Mouse (Mus musculus) cerebellum, adult 2 months (tissue): Measurements from ENCODE around the gene Rps6kl1. TPM values are rescaled to one million over a fixed set of nuclear protein-coding genes. Genes with fewer than 3 reads are reported as not detected.

ENCODE experiments used
- DNase-seq, 2 experiments: peaks; one replicate each; pipeline ENCODE4 v3.0.0; 2021
- H3K27ac ChIP-seq: fragments of 200-500 bp; 2 replicates; pipeline ENCODE4 v1.5.1; 2012; ENCODE audit warnings: low read length, control low read depth, inconsistent platforms; ENCODE audit not compliant: insufficient read depth
- H3K27me3 ChIP-seq: fragments of 200-500 bp; 2 replicates; pipeline ENCODE4 v1.6.1; 2012; ENCODE audit warnings: inconsistent platforms, mild to moderate bottlenecking, low read length, moderate library complexity; ENCODE audit not compliant: control insufficient read depth, insufficient read depth
- H3K4me1 ChIP-seq: fragments of 200-500 bp; 2 replicates; pipeline ENCODE4 v1.6.1; 2011; ENCODE audit warnings: low read length; ENCODE audit not compliant: control insufficient read depth, insufficient read depth
- H3K4me3 ChIP-seq: fragments of 200-500 bp; replicated peaks from 2 replicates; pipeline ENCODE3; 2011; ENCODE audit warnings: mild to moderate bottlenecking, low read depth, low read length, control low read depth; ENCODE audit not compliant: insufficient read depth
- CTCF ChIP-seq: fragments of 200-500 bp; IDR thresholded peaks from 2 replicates; pipeline ENCODE4 v1.5.1; 2011; ENCODE audit warnings: low read depth, mild to moderate bottlenecking, control low read depth, low read length, moderate library complexity, borderline replicate concordance; ENCODE audit not compliant: insufficient read depth
- POLR2A ChIP-seq: fragments of 200-500 bp; IDR thresholded peaks from 2 replicates; pipeline ENCODE4 v1.6.1; 2011; ENCODE audit warnings: low read length, control low read depth, borderline replicate concordance; ENCODE audit not compliant: insufficient read depth
- WGBS: fragments of 180-500 bp; shearing (Covaris S2); methylation state at CpG from one replicate; pipeline ENCODE4 v1.1.7; 2018; 5-methylcytosine and 5-hydroxymethylcytosine counted together
- polyA plus RNA-seq: library from polyadenylated mRNA; depleted of rRNA; stranded (reverse); fragments of >200 nt; gene quantifications from 2 replicates; pipeline ENCODE4 v1.2.3, GENCODE M21; 2012

Gene Rps6kl1
- polyA plus RNA-seq, 1 experiment, result 35.2 TPM

DNA sequence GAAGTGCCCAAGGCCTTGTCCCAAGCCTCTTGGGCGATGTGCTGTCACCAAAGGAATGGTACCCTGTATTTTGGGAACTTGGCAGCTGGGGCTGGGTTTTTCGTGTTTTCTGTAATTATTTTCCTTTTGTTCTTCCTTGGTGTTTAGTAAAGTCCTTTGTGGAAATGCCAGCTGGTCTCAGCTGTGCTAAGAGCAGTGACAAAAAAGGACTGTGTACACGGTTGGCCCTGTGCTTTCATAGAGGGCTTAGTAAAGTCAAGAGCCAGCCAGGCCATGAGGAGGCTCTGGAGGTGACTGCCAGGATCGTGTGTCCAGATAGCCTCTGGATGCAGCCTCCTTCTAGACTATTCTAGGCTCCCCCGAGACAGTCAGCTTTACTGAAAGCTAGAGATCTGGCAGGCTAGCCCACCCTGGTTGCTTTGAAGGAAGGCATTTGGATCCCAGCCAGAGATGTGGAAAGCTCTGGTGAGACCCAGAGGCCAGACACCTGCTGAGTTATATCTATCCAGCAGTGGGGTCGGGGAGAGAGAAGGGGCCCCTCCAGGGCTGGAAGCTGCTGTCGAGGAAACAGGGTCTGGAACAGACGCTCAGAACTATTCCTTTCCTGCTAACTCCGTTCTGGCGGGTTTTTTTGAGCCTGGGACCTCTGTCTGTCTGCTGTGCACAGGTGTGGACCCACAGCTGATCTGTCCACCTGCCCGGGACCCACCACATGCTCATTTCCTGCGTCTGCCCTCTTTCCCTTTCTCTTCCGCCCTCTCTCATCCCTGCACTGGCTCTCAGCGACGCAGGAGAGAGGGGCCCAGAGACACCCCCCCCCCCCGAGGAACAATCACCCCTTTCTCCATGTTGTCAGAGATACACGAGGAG lies 30.6 kb upstream of the Rps6kl1 start:
- Histone ChIP-seq H3K27me3 (no peaks in the 10 kb centered on the region), H3K27ac (no peak overlapping the region), H3K4me3 (no peak overlapping the region), H3K4me1 (peaks cover 2% of the 10 kb centered on the region; the same call in 1 of the 2 replicates)
- TF ChIP-seq POLR2A, result no peak
- no peak for TF ChIP-seq CTCF
- no peak for DNase-seq
- WGBS, result 23% methylated on average over 16 of the region's 17 CpGs

DNA sequence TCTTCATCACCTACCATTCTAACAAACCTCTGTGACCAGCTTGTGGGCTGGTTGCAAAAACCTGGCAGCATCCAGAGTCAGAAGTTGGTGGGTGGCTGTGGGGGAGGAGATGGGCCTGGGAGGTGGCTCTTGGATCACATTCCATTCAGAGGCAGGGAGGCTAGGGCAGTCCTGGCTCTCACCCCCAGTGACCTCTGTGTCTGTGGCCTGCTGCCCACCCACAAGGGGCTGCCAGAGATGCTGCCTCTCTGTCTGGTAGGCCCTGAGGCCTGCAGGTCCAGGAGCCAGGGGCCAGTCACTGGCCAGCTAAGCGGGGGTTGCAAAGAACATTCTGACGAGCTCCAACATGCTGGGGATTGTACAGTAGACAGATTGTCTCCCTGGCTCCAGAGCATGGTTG lies 27.2 kb upstream of the Rps6kl1 start:
- WGBS, result 81% methylated on average over 2 of the region's 2 CpGs
- DNase-seq, result no peak
- Histone ChIP-seq H3K27ac (no peak overlapping the region), H3K4me1 (peaks cover 15% of the 10 kb centered on the region), H3K4me3 (no peak overlapping the region), H3K27me3 (no peaks in the 10 kb centered on the region)
- no peak for TF ChIP-seq CTCF
- TF ChIP-seq POLR2A, result no peak

DNA sequence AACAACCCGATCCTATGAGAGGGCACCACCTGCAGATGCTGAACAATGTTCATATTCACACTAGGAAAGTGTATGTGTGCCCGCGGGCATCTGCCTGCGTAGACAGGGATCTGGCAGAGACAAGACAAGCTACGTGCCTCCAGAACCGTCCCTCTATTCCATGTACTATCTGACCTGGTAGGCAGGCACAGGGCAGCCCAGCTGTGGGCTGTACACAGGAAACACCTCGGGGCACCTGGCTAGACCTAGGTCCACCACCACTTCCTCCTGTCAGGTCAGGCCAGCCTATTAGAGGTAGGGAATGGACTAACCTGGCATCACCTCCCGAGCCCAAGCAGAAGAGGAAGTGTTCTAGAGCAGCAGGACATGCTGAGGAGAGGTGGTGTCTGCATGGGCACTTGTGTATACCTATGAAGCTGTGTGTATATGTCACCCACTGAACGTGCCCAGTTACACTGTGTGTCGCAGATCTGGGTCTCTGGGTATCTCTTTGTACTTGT lies 26.7 kb upstream of the Rps6kl1 start, which contains the start of gene Pgf:
Gene Pgf, minus strand, starts transcription at position 51 of the 500 bp plus-strand sequence.
- no peak for TF ChIP-seq POLR2A
- TF ChIP-seq CTCF, result no peak
- H3K27me3 ChIP-seq, result no peaks in the 10 kb centered on the region
- peak within 1 kb of the TSS; percentile 45 for H3K4me3 ChIP-seq
- WGBS, result 61% methylated on average over 10 of the region's 10 CpGs
- peaks cover 15% of the 10 kb centered on the region for H3K4me1 ChIP-seq
- no peak within 1 kb of the TSS for H3K27ac ChIP-seq
- no peak for DNase-seq

DNA sequence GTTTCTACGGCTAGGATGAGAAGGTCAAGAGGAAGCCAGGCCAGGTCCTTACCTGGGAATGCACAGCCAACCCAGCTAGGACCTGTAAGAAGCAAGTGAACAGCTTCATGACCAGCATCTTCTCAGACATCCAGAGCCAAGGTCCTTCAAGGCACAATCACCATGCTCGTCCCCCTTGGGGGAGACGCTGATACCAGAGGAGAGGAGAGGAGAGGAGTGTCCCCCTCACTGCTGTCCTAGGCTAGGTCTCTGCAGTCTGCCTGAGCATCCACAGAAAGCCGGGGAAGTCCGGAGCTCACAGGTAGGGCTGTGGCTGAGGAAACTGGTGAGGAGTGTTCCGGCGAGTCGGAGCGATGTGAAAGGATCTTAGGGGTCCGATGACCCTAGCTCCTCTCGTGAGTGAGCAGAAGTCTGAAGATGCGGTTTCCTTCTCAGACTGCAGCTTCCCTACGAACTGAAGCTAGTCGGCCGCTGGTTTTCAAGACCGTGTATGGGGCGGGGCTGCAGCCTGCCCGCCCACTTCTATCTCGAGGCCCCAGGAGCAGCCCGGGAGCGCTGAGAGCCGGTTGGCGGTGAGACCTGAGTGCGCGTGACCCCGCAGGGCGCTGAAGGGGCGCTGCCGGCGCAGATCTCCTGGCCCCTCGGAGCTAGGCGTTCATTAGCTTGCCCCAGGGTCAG lies 25.9 kb upstream of the Rps6kl1 start:
- TF ChIP-seq POLR2A (no peak), CTCF (no peak)
- Histone ChIP-seq H3K27me3 (no peaks in the 10 kb centered on the region), H3K4me1 (peaks cover 15% of the 10 kb centered on the region), H3K4me3 (peak overlapping the region; percentile 45), H3K27ac (no peak overlapping the region)
- DNase-seq, result no peak
- WGBS, result 12% methylated on average over 32 of the region's 32 CpGs

DNA sequence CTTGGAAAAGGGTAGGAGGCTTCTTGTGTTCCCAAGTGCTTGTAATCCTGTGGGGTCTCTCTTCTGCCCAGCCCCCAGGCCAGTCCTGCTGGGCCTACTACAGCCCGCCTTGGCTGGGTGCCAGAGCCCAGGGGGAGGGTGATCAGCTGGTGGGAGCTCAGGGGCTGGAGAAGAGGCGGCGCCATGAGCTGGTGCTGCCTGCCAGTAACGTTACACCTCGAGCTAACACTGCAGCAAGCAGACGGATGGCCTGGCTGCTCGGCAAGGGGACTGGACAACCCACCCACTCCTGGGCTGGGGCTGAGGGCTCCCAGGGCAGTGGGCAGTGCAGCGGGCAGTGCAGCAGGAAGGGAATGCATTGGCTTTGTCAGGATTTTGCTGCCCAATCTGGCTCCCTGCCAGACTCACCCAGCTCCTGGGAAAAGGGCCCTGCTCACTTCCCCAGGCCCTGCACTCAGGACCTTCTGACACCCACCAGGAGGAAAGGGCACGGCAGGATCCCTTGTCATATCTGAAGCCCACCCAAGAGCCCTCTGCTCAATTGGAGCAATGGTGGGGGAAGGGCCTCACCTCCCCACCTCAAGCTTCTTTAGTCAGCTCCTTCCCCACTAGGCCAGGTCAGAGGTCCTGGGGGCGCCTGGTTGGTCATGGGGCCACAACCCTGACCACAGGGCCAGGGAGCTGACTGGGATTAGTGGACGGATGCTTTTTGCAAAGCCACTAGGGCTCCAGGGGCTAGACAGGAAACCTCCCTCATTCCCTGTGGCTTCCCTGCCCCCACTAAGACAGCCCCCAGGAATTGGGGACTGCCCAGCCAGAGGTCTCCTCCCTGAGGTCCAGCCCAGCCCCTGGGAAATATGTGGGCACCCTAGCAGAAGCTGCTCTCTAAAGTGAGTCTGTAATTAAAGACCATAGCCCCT lies 25.1 kb upstream of the Rps6kl1 start:
- 51% methylated on average over 11 of the region's 11 CpGs for WGBS
- DNase-seq, result no peak
- H3K4me1 ChIP-seq, result peaks cover 15% of the 10 kb centered on the region
- no peaks in the 10 kb centered on the region for H3K27me3 ChIP-seq
- no peak for TF ChIP-seq POLR2A
- TF ChIP-seq CTCF, result no peak
- H3K27ac ChIP-seq, result no peak overlapping the region
- no peak overlapping the region for H3K4me3 ChIP-seq

DNA sequence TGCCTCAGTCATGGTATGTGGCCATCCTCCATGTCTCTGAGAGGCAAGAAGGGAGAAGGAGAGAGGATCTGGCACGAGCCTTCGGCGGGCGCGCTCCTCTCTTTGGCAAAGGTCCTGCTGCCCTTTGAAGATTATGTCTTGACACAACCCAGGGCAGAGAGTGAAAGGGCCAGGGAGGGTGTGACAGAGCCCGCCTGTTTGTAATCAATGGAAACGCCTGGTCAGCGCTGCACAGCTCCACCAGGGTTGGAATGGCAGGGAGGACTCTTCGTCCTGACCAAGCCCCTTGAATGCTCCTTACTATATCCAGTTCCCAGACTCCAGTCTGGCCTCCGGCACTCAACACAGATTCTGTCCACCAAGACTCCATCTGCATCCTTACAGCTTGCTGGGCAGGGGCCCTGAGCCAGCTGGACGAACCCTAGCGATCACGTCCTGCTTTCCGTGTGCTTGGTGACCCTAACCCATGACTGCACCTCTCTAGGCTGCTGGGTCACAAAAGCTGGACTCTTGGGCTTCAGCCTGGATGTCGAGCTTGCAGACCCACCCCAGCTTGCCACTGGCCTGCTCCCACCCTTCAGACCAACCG lies 24.1 kb upstream of the Rps6kl1 start:
- no peak overlapping the region for H3K4me3 ChIP-seq
- 33% methylated on average over 16 of the region's 16 CpGs for WGBS
- peaks cover 21% of the 10 kb centered on the region for H3K4me1 ChIP-seq
- DNase-seq, result no peak
- H3K27ac ChIP-seq, result no peak overlapping the region
- H3K27me3 ChIP-seq, result no peaks in the 10 kb centered on the region
- TF ChIP-seq POLR2A, result no peak
- TF ChIP-seq CTCF, result no peak

DNA sequence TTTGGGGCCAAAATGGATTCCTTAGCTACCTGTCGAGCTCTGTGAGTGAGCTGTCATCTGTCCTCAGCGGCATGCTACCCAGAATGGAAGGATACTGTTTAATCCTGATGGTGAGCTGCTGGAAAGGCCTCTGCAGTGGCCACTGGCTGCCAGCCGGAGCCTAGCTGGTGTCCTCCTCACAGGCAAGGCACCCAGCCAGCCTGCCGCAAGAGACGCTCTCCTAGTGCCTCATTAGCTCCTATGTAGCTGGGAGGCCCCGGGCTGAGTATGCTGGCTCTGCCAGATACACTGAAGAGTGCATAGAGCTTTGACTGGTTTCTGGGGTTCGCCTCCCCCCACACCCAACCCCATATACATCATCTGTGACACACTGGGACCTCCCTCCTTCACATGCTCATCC lies 23.0 kb upstream of the Rps6kl1 start:
- TF ChIP-seq CTCF (no peak), POLR2A (no peak)
- Histone ChIP-seq H3K4me1 (peaks cover 25% of the 10 kb centered on the region), H3K27ac (no peak overlapping the region), H3K4me3 (no peak overlapping the region), H3K27me3 (no peaks in the 10 kb centered on the region)
- 44% methylated on average over 7 of the region's 7 CpGs for WGBS
- no peak for DNase-seq
